Mouse (Mus musculus) gonadal fat pad, adult 2 months (tissue): Measurements from ENCODE around the gene Scnn1a. TPM values are rescaled to one million over a fixed set of nuclear protein-coding genes. Genes with fewer than 3 reads are reported as not detected.

Experiments used
- polyA plus RNA-seq: library from polyadenylated mRNA; depleted of rRNA; stranded (reverse); fragments of >200 nt; gene quantifications from 2 replicates; pipeline ENCODE4 v1.2.3, GENCODE M21; 2012; rRNA removed

The Scnn1a gene
- polyA plus RNA-seq, 1 experiment: 25.9 TPM

Other genes starting within 250 kb of the Scnn1a start
- gene Chd4, start 224.7 kb upstream of the Scnn1a start, polyA plus RNA-seq: 50.4 and 165 TPM in 2 replicates
- gene Nop2, start 188.8 kb upstream of the Scnn1a start, polyA plus RNA-seq: 13.3 and 14.0 TPM in 2 replicates
- gene Iffo1, start 175.4 kb upstream of the Scnn1a start, polyA plus RNA-seq: 20.9 and 21.5 TPM in 2 replicates
- gene Gapdh, start 154.2 kb upstream of the Scnn1a start, polyA plus RNA-seq: 2,859 and 3,359 TPM in 2 replicates
- 21.6 and 26.7 TPM in 2 replicates for gene Ncapd2, start 129.0 kb upstream of the Scnn1a start, polyA plus RNA-seq
- 85.6 and 88.7 TPM in 2 replicates for gene Mrpl51, start 128.9 kb upstream of the Scnn1a start, polyA plus RNA-seq
- 39.4 and 41.8 TPM in 2 replicates for gene Vamp1, start 105.1 kb upstream of the Scnn1a start, polyA plus RNA-seq
- gene Tapbpl, start 88.8 kb upstream of the Scnn1a start, polyA plus RNA-seq: 21.7 and 26.6 TPM in 2 replicates
- 1.0 and 1.7 TPM in 2 replicates for gene Cd27, start 83.6 kb upstream of the Scnn1a start, polyA plus RNA-seq
- gene Tuba3a, start 34.6 kb upstream of the Scnn1a start, polyA plus RNA-seq: 2.7 and 7.9 TPM in 2 replicates
- gene Ltbr, start 6.8 kb upstream of the Scnn1a start, polyA plus RNA-seq: 91.9 and 95.1 TPM in 2 replicates
- gene Tnfrsf1a, start 28.7 kb downstream of the Scnn1a start, polyA plus RNA-seq: 150 and 179 TPM in 2 replicates
- 2.1 and 2.8 TPM in 2 replicates for gene Plekhg6, start 60.1 kb downstream of the Scnn1a start, polyA plus RNA-seq
- gene Cd9, start 174.1 kb downstream of the Scnn1a start, polyA plus RNA-seq: 217 and 263 TPM in 2 replicates
- gene Vwf, start 226.1 kb downstream of the Scnn1a start, polyA plus RNA-seq: 76.1 and 90.2 TPM in 2 replicates